Mouse (Mus musculus): ENCODE results near the gene Gm14403. TPM values are rescaled to one million over a fixed set of nuclear protein-coding genes. Genes with fewer than 3 reads are reported as not detected.
"Not testable (repeated sequence)": the region's sequence is repeated elsewhere in the genome, so short reads cannot be mapped to it uniquely, and the experiment has no call there.

Gm14403 gene
- polyA plus RNA-seq (2014; fragmentation: Nextera tagmentation; extraction: Ambion mirVana): 4.0 and 5.0 TPM in 2 replicates

GRCm38 (mm10) chr2:177498067-177498466, at the start of gene Gm14403:
Gm14403 (plus strand) TSS chr2:177498215.
- not testable (repeated sequence) for H3K27me3 ChIP-seq (replicated peaks; ENCODE audit: control insufficient read depth, insufficient read depth, low read length); DNase-seq (ENCODE audit: low spot score); ATAC-seq (replicated peaks; ENCODE audit: low FRiP score); H3K4me1 ChIP-seq (replicated peaks; ENCODE audit: control insufficient read depth, insufficient read depth, low read length); H3K9me3 ChIP-seq (ENCODE audit: control insufficient read depth, low read length); H3K36me3 ChIP-seq (ENCODE audit: control insufficient read depth, insufficient read depth, low read length); H3K27ac ChIP-seq (ENCODE audit: low read depth, low read length); H3K9ac ChIP-seq (ENCODE audit: low read depth, low read length)
- Histone ChIP-seq H3K4me3 (ENCODE audit: low read depth, low read length) (peak within 1 kb of the TSS; percentile 45), H3K4me2 (peak within 1 kb of the TSS; percentile 58)
- WGBS: 9% methylated on average over 7 of the region's 7 CpGs

- Histone ChIP-seq H3K4me3 (ENCODE audit: low read depth, low read length) (peak within 1 kb of the TSS; percentile 45), H3K4me2 (peak within 1 kb of the TSS; percentile 46)
- not testable (repeated sequence) for H3K36me3 ChIP-seq (ENCODE audit: control insufficient read depth, insufficient read depth, low read length); H3K4me1 ChIP-seq (replicated peaks; ENCODE audit: control insufficient read depth, insufficient read depth, low read length); H3K9me3 ChIP-seq (ENCODE audit: control insufficient read depth, low read length); H3K27ac ChIP-seq (ENCODE audit: low read depth, low read length); H3K9ac ChIP-seq (ENCODE audit: low read depth, low read length); ATAC-seq (replicated peaks; ENCODE audit: low FRiP score); H3K27me3 ChIP-seq (replicated peaks; ENCODE audit: control insufficient read depth, insufficient read depth, low read length)
- WGBS: 3% methylated on average over 7 of the region's 9 CpGs
- DNase-seq (ENCODE audit: low spot score): peak; percentile 31
Measured at GRCm38 (mm10) chr2:177464676-177465075, 33.3 kb upstream of the Gm14403 start, which contains the start of gene Zfp970. Zfp970 (plus strand) TSS chr2:177464733.

- not testable (repeated sequence) for H3K4me2 ChIP-seq; H3K4me1 ChIP-seq (replicated peaks; ENCODE audit: control insufficient read depth, insufficient read depth, low read length); H3K27ac ChIP-seq (ENCODE audit: low read depth, low read length); H3K27me3 ChIP-seq (replicated peaks; ENCODE audit: control insufficient read depth, insufficient read depth, low read length); H3K9me3 ChIP-seq (ENCODE audit: control insufficient read depth, low read length); DNase-seq (ENCODE audit: low spot score); H3K9ac ChIP-seq (ENCODE audit: low read depth, low read length); H3K36me3 ChIP-seq (ENCODE audit: control insufficient read depth, insufficient read depth, low read length); ATAC-seq (replicated peaks; ENCODE audit: low FRiP score); H3K4me3 ChIP-seq (ENCODE audit: low read depth, low read length)
Measured at GRCm38 (mm10) chr2:177468222-177468621, 29.8 kb upstream of the Gm14403 start.

- H3K9me3 ChIP-seq (ENCODE audit: control insufficient read depth, low read length); H3K9ac ChIP-seq (ENCODE audit: low read depth, low read length); H3K4me3 ChIP-seq (ENCODE audit: low read depth, low read length); DNase-seq (ENCODE audit: low spot score); H3K4me2 ChIP-seq; ATAC-seq (replicated peaks; ENCODE audit: low FRiP score); H3K27me3 ChIP-seq (replicated peaks; ENCODE audit: control insufficient read depth, insufficient read depth, low read length); H3K4me1 ChIP-seq (replicated peaks; ENCODE audit: control insufficient read depth, insufficient read depth, low read length); H3K27ac ChIP-seq (ENCODE audit: low read depth, low read length); H3K36me3 ChIP-seq (ENCODE audit: control insufficient read depth, insufficient read depth, low read length): not testable (repeated sequence)
- WGBS: 90% methylated on average over 6 of the region's 10 CpGs
Measured at GRCm38 (mm10) chr2:177472261-177472660, 25.8 kb upstream of the Gm14403 start.

GRCm38 (mm10) chr2:177481971-177482370, 16.0 kb upstream of the Gm14403 start:
- not testable (repeated sequence) for H3K4me3 ChIP-seq (ENCODE audit: low read depth, low read length); H3K27ac ChIP-seq (ENCODE audit: low read depth, low read length); DNase-seq (ENCODE audit: low spot score); H3K27me3 ChIP-seq (replicated peaks; ENCODE audit: control insufficient read depth, insufficient read depth, low read length); H3K4me2 ChIP-seq; H3K36me3 ChIP-seq (ENCODE audit: control insufficient read depth, insufficient read depth, low read length); H3K9ac ChIP-seq (ENCODE audit: low read depth, low read length); H3K4me1 ChIP-seq (replicated peaks; ENCODE audit: control insufficient read depth, insufficient read depth, low read length); ATAC-seq (replicated peaks; ENCODE audit: low FRiP score); H3K9me3 ChIP-seq (ENCODE audit: control insufficient read depth, low read length)
- 81% methylated on average over 1 of the region's 1 CpGs for WGBS

- H3K4me1 ChIP-seq (replicated peaks; ENCODE audit: control insufficient read depth, insufficient read depth, low read length); H3K4me3 ChIP-seq (ENCODE audit: low read depth, low read length); H3K27ac ChIP-seq (ENCODE audit: low read depth, low read length); H3K9ac ChIP-seq (ENCODE audit: low read depth, low read length); H3K9me3 ChIP-seq (ENCODE audit: control insufficient read depth, low read length); H3K27me3 ChIP-seq (replicated peaks; ENCODE audit: control insufficient read depth, insufficient read depth, low read length); H3K36me3 ChIP-seq (ENCODE audit: control insufficient read depth, insufficient read depth, low read length); H3K4me2 ChIP-seq; ATAC-seq (replicated peaks; ENCODE audit: low FRiP score); DNase-seq (ENCODE audit: low spot score): not testable (repeated sequence)
- 86% methylated on average over 11 of the region's 11 CpGs for WGBS
Measured at GRCm38 (mm10) chr2:177483238-177483948, 14.6 kb upstream of the Gm14403 start.

GRCm38 (mm10) chr2:177499182-177499581, 1.2 kb downstream of the Gm14403 start:
- not testable (repeated sequence) for H3K9ac ChIP-seq (ENCODE audit: low read depth, low read length); H3K9me3 ChIP-seq (ENCODE audit: control insufficient read depth, low read length); DNase-seq (ENCODE audit: low spot score); H3K4me2 ChIP-seq; H3K4me3 ChIP-seq (ENCODE audit: low read depth, low read length); H3K27me3 ChIP-seq (replicated peaks; ENCODE audit: control insufficient read depth, insufficient read depth, low read length); ATAC-seq (replicated peaks; ENCODE audit: low FRiP score); H3K27ac ChIP-seq (ENCODE audit: low read depth, low read length); H3K36me3 ChIP-seq (ENCODE audit: control insufficient read depth, insufficient read depth, low read length); H3K4me1 ChIP-seq (replicated peaks; ENCODE audit: control insufficient read depth, insufficient read depth, low read length)
- whole genome bisulfite sequencing: 37% methylated on average over 1 of the region's 1 CpGs

GRCm38 (mm10) chr2:177505211-177505719, 7.2 kb downstream of the Gm14403 start:
- 81% methylated on average over 1 of the region's 1 CpGs for WGBS

GRCm38 (mm10) chr2:177511381-177511780, 13.4 kb downstream of the Gm14403 start:
- H3K4me1 ChIP-seq (replicated peaks; ENCODE audit: control insufficient read depth, insufficient read depth, low read length); H3K4me3 ChIP-seq (ENCODE audit: low read depth, low read length); H3K27ac ChIP-seq (ENCODE audit: low read depth, low read length); H3K4me2 ChIP-seq; H3K27me3 ChIP-seq (replicated peaks; ENCODE audit: control insufficient read depth, insufficient read depth, low read length); ATAC-seq (replicated peaks; ENCODE audit: low FRiP score); H3K9ac ChIP-seq (ENCODE audit: low read depth, low read length); H3K36me3 ChIP-seq (ENCODE audit: control insufficient read depth, insufficient read depth, low read length); H3K9me3 ChIP-seq (ENCODE audit: control insufficient read depth, low read length); DNase-seq (ENCODE audit: low spot score): not testable (repeated sequence)
- 69% methylated on average over 4 of the region's 4 CpGs for WGBS

More at GRCm38 (mm10) chr2:177505211-177505719, 7.2 kb downstream of the Gm14403 start:
- ATAC-seq (replicated peaks; ENCODE audit: low FRiP score); DNase-seq (ENCODE audit: low spot score); H3K9me3 ChIP-seq (ENCODE audit: control insufficient read depth, low read length); H3K27me3 ChIP-seq (replicated peaks; ENCODE audit: control insufficient read depth, insufficient read depth, low read length); H3K4me3 ChIP-seq (ENCODE audit: low read depth, low read length); H3K36me3 ChIP-seq (ENCODE audit: control insufficient read depth, insufficient read depth, low read length); H3K9ac ChIP-seq (ENCODE audit: low read depth, low read length); H3K4me2 ChIP-seq; H3K4me1 ChIP-seq (replicated peaks; ENCODE audit: control insufficient read depth, insufficient read depth, low read length); H3K27ac ChIP-seq (ENCODE audit: low read depth, low read length): not testable (repeated sequence)
